Mouse (Mus musculus): ENCODE measurements around the gene Nudt9.

The Nudt9 gene

DNA sequence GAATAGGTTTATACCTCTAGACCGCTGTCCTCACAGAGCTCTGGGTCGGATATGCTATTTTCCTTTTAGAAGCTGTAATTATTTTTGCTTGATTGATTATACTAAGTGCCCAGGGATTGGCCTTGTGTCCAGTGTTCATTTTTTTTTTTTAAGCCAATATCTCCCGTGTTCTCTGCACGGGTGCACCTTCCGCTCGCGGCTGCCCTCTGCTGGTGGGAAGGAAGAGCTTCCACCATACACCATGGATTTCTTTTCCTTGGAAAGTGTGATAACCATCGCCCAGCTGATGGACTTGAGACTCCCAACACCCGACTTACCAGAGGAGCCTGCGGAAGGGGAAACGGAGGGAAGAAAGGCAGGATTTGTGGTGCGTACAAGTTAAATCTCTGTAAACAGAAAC is 28.3 kb downstream of the Nudt9 start:
- DNase-seq (ENCODE audit: extremely low read depth, low read depth), result no peak

DNA sequence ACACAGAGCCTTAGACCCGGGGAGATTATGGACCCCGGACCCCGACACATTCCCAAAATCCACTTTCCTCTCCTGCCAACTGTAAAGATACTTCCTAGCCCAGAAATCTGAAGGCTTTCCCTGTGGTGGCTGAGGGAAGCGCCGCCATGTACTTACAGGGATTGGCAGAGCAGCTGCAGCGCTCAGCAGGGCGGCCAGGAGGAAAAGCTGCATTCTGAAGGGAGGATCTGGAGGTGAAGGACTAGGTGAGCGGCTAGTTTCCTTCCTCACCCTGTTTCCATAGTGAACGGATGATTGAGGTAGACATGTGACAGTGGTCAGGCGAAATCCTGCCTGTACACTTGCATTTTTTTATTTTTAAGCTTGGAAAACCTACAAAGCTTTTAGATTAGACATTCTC is 30.3 kb downstream of the Nudt9 start:
- no peak for DNase-seq (ENCODE audit: extremely low read depth, low read depth)

DNA sequence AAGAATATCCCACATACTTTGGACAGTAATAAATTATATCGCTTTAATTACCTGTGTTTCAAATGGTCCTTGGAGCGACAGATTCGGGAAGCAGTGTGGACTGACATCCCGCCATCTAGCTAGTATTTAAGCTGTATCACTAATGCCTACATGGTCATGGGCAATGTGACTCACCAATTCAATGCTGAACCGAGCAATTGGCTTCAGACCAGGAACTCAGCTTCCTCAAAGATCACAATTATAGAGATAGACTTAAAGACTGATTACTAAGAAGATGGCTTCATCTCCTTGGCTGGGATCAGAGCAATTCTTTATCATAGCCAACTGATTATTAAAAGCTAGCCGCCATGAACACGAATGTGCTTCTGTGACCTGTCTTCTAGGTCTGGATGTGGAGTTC is 31.4 kb downstream of the Nudt9 start, which contains the start of gene Gm17660:
Gm17660 (minus strand) TSS at position 101 of the 400 bp plus-strand sequence.
- DNase-seq (ENCODE audit: extremely low read depth, low read depth), result no peak

DNA sequence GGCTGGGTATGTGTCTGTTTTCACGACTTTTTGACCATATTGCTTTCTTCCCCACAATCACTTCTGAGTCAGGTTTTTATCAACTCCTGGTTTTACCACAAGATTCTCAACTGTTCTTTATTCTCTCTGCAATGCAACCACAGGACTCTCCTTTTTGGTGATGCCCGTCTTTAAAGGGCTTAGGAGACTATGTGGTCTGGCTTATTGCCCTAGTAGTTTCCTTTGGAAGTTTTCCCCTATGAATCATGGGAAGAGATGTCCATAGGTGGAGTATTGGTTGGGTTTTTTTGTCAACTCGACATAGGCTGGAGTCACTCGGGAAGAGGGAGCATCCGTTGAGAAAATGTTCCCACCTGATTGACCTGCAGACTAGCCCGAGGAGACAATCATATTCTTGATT is 34.6 kb downstream of the Nudt9 start:
- no peak for DNase-seq (ENCODE audit: extremely low read depth, low read depth)

DNA sequence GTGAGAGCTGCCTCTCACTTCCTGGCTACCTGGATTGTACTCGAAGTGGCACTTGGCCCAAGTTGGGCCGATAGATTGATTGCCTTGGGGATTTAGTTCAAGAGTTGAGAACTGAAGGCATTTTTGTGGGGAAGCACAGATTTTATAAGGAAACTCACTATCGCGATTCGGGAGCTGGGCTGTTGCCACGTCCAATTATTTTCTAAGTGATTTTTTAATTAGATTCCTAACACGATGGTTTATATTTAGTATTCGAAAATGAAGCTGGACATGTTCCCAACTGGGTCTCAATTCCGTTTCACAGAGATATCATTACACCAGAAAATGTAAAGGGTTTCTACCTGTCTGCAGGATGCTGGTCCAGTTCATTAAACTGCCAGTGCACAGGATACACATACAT is 39.3 kb downstream of the Nudt9 start:
- DNase-seq (ENCODE audit: extremely low read depth, low read depth), result no peak

DNA sequence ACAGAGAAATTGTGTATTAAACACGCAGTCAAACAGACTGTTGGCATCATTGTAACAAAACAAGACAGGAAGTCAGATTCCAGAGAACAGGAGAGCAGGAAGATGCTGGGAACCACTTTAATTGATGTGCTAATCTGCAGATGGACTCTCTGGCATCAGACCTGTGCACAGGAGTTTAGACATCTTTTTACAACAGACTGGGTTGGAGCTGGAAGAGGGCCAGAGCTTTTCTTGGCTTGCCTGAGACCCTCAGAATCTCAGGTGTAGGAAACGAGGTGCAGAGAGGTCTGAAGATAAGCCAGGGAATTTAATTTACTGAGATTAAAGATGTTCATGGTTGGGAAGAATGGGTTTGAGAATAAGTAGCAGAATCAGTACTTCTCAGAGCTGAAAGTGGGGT is 43.6 kb downstream of the Nudt9 start:
- DNase-seq (ENCODE audit: extremely low read depth, low read depth), result no peak

DNA sequence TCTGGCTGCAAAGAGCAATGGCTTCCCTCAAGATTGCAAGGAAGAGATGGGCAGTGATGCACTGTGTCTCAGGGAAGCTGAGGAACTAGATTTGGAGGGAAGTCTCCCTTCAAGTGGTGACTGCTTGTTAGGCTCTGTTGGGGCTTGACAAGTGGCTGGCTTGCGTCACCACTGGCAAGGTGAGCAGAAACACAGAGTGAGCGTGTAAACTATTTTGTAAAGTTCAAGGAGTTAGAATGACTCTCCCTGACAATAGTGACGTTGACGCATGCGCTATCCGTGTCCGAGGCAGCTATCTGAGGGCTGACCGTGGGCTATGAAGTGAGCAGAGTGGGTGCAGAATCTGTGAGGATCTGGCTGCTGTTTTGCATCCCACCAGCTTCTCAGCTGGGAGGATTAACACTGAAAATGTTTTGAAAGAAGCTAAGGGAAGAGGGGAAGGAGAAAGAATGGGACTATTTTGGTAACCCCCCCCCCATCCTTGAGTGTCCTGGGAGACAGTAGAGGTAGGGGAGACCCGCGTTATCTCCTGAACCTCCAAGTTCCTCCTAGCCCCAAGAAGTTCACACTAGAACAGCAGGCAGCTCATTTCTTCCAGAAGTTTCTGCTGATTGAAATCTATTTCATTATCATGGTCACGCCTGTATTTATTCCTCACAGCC is 49.4 kb downstream of the Nudt9 start:
- DNase-seq (ENCODE audit: extremely low read depth, low read depth), result no peak

DNA sequence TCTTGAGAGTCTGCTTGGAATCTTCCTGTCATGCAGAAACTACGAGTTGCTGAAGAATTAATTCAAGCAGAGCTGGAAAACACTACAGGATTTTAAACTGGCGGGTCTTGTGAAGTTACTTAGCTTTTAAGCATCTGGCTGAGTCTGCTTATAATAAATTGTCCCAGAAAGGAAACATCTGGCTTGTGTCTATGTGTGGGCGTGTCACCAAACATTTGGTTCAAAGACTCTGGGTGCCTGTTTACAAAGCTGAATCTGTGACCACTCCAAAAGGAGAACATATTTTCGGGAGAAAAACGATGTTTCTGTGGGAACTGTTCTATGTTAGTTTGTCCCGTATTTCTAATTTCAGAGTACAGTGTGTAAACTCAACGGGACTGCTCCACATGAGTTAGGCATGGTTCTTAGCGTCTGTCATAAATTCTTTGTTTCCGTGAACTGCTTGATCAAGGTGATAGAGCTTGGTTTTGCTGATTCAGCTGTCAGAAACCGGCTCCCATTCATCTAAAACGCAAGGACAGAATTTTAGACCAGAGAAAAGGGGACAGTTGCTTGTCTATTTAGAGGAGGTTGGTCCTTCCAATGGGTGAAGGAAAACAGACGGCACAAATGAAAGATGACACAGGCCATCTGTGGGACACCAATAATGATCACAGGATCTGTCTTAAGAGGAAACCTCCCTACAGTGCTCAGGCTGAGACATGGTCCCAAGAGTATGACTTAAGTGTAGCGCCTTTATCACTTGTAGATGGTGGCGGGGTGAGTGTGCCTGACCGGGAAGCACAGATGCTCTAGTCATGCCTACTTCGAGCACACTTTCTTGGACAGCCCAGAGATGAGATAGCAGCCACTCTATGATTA is 50.2 kb downstream of the Nudt9 start:
- no peak for DNase-seq (ENCODE audit: extremely low read depth, low read depth)

DNA sequence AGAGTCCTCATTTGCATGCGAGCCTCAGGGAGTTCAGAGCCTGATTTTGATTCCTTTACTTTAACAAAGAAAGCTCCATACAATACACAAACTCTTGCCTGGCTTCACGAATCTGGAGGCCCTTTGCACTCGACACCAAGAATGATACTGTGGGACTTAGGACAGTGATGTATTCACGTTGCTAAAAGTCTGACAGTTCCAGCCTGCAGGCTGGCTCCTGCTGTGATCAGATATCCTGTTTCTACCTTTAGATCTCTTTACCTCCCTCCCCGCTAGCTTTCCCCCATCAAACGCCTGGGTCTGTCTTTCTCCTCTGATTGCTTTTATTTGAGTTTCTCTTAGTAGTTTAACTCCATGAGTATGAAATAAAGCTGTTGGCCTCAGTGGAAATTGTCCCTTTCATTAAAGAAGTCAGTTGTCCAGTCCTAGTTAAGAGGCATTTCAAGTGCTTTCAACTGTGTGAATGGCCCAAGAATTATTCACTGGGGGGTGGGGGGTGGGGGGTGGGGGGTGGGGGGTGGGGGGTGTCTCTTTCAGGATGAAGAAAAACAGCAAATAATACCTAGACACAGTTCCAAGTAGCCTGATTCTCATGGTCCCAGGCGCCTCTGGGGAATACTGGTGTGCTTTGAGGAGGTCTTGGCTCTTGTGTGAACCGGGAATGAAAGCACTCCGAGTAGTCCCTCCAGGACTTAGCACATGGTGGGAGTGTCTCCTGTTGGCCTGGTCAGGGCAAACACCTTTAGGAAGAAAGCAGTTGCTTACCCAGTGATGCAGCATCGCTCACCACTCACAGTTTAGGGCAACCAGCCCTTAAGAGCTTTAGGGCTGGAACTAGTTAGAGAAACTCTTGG is 55.8 kb downstream of the Nudt9 start:
- DNase-seq (ENCODE audit: extremely low read depth, low read depth), result no peak

DNA sequence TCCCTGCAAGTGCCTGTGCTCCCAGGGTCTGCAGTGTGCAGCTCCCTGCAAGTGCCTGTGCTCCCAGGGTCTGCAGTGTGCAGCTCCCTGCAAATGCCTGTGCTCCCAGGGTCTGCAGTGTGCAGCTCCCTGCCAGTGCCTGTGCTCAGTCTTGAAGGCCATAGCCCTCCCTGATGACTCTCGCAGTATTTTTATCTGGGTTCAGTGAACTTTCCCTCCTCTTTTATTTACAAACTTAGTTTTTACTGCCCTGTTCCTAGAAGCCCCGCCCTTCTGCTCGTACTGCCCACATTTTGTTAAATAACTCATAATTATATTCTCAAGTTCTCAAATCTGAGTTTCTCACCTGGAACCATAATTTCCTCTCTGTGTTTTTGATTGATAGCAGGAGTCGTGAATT is 57.1 kb downstream of the Nudt9 start:
- DNase-seq (ENCODE audit: extremely low read depth, low read depth), result no peak

DNA sequence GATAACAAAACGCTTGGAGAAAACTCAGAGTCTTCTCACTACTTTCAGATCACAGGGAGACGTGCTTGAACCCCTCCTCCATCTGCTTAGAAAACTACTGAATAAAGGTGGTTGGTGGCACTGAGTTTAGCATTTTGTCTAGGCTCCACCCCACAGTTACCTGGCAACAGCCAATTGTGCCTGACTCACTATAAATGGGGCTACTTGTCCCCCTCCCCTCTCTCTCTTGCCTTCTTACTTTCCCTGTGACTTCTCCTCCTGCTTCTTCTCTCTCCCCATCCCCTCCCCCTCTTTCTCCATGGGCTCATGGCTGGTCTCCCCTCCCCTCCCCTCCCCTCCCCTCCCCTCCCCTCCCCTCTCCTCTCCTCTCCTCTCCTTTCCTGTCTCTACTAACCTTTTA is 58.0 kb downstream of the Nudt9 start:
- no peak for DNase-seq (ENCODE audit: extremely low read depth, low read depth)

DNA sequence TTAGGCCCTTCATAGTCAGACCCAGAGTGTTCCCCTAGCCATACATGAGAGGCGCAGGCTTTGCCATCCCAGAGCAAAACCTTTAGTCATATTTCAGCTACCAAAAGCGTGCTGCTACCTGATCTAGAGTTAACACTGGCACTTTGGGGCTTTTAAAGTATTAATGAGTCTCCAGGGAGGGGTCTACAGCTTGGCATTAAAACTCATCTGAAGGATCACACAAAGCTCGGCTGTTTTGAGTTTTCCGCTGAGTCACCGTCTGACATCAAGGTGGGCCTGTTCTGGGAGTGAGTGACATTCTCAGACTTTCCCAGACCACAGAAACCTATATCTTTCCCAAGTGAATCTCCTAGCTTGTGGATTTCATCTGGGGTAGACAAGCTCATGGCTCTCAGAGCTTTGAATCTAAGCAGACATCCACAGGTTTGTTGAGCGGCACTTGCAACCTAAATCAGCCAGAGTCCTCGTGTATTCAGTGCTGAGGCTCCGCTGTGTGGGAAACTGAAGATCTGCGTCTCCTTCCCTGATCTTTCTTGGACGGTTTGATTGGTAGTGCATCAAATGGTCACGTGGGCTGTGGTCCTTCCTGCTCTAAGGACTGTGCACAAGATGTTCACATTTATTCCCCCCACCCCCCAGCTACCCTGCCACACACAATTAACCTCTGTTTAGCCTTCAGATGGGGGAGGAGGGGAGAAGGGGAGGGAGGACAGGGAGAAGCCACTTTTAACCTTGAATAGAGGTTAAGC is 62.2 kb downstream of the Nudt9 start:
- no peak for DNase-seq (ENCODE audit: extremely low read depth, low read depth)

DNA sequence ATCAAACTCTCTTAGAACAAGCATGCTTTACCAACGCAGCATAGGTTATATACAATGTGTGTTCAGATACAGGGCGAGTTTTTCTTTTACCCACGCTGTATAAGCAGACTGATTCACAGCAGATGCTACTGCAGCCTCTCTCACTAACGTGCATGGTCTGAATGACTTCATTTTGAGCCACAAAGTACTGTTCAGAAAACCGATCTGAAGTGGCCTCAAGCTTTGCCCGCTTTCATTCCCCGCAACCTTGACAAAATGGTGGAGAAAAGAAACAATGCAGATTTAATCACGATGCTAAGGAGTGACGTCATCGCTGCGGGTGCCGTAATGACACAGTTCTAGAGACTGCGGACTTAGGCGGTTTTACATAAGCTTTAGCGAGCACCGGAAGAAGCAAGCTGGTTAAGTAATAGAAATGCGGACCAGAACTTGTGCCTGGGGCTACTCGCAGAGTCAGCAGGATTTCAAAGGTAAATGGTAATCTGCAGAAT is 62.8 kb downstream of the Nudt9 start:
- DNase-seq (ENCODE audit: extremely low read depth, low read depth), result no peak

DNA sequence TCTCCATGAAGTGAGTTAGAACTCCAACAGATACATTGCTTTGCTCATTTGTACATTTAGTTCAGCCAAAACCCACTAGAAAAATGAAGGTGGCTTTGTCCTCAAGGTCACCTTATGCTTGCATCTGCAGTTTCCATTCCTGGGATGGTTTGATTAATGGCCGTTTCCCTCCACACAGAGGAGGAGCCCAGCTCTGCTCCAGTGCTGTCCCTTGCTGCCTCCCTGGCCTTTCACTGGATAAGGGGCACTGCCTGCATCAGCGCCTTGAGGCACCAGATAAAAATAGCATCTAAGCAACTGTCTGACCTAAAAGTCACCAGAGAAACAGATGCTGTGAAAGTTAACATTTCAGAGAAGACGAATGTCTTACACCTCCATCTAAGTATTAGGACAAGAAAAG is 63.4 kb downstream of the Nudt9 start:
- DNase-seq (ENCODE audit: extremely low read depth, low read depth), result no peak

DNA sequence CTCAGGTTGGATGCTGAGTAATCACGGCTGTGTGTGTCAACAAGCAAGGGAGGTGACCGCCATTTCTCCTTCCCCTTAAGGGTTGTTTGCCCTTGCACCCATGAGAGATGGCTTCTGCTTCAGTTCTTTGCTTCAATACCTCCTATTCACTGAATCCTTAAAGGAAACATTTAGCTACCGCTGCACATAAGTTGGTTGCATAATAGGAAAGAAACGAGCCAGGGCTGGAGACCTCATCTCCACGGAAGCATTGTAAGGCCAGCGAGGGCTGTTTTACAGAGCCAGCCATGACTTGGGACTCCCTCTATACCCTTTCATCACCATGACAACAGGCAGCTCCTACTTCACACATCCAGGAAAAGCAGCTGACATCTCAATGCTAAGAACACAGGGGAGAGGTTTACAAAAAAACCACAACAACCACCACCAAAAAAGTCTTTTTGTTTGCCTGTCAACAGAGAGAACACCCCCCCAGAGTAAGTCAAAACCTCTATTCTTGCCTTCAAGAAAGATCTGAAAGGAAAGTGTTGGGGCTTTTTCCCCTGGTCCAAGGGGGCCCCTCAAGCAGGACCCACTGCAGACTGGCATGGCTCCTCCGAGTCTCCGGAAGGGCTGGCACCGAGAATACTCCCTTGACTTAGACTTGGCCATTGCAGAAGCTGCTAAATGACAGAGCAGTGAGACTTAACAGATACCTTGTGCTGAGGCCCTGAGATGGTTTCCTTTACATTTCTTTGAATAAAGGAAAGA is 64.2 kb downstream of the Nudt9 start:
- DNase-seq (ENCODE audit: extremely low read depth, low read depth), result no peak

DNA sequence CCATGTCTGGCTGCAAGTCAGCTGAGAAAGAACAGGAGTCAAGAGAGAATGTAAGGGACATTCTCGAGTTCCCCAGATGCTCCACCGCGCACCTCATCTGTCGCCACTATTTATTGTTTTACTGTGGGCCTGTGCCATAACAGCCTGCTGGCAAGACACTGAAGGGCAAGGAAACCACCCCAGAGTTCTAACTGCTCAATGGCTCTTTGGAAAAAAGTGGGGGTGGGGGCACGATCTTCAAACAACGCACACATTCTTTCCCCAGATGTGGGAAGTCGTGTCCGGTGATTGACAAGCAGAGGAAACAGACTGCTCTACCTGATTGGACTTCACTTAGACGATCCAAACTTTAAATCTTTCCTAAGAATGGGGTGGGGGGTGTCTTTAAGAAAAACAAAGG is 65.9 kb downstream of the Nudt9 start:
- no peak for DNase-seq (ENCODE audit: extremely low read depth, low read depth)

DNA sequence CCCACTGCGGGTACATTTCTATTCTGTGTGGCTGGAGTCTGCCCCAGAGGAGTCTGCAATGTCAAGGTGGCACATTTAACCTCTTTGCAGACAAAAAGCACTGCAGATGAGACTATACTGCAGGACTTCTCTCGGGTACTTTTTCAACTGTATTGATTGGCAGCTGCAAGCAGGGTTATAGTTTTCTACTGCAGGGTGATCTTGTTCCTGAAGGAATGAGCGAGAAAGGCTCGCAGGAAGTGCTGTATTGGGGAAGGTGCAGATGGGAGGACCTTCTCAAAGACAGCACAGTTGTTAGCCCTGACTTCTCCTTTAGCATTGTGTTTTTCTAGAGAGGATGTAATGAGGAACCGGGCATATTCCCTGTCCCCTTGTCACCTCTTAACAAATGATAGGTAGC is 66.4 kb downstream of the Nudt9 start:
- DNase-seq (ENCODE audit: extremely low read depth, low read depth), result no peak

DNA sequence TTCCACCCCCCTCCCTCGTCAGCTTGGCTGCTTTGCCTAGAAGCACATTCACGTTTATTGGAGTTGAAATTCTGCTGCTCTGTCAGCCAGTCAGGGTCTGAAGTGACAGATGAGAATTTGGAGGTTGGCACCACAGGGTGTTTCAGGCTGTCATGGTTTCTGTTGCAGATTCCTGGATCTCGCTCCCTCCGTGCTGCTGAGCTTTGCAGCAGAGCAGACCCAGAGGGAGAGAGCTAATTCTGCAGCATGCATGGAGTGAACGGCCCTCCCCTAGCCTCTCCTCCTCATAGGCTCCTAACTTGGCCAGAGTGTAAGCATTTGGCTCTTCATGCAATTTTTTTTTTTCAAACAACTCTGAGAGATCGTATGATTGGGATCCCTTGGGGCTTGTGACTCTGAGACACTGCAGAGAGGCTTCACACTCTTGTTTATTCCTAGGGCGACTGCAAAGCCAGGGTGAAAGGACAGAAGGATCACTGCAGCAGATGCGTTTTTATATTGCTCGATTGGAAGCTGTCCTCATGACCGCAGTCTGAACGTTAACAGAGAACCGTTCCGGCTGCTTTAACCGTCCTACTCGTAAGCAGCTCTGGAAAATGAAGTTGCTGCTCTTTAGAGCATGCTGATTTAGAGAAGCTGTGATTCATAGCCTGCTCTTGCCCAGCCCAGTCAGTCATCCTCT is 67.5 kb downstream of the Nudt9 start, which contains the start of gene Sparcl1:
Sparcl1 (minus strand) TSS at position 243 of the 682 bp plus-strand sequence.
- DNase-seq (ENCODE audit: extremely low read depth, low read depth), result no peak

Data from MEL-GATA-1-ER (cell line).